Mouse (Mus musculus) neutrophil, adult 65 days (primary cell): Measurements from ENCODE around the gene Bsn. TPM values are rescaled to one million over a fixed set of nuclear protein-coding genes. Genes with fewer than 3 reads are reported as not detected.

Source experiments
- total RNA-seq: library from RNA; stranded (reverse); gene quantifications from 2 replicates; pipeline ENCODE4 v1.2.4, GENCODE M21; 2023

Gene Bsn
- 0.27 and 0.51 TPM in 2 replicates for total RNA-seq

DNA sequence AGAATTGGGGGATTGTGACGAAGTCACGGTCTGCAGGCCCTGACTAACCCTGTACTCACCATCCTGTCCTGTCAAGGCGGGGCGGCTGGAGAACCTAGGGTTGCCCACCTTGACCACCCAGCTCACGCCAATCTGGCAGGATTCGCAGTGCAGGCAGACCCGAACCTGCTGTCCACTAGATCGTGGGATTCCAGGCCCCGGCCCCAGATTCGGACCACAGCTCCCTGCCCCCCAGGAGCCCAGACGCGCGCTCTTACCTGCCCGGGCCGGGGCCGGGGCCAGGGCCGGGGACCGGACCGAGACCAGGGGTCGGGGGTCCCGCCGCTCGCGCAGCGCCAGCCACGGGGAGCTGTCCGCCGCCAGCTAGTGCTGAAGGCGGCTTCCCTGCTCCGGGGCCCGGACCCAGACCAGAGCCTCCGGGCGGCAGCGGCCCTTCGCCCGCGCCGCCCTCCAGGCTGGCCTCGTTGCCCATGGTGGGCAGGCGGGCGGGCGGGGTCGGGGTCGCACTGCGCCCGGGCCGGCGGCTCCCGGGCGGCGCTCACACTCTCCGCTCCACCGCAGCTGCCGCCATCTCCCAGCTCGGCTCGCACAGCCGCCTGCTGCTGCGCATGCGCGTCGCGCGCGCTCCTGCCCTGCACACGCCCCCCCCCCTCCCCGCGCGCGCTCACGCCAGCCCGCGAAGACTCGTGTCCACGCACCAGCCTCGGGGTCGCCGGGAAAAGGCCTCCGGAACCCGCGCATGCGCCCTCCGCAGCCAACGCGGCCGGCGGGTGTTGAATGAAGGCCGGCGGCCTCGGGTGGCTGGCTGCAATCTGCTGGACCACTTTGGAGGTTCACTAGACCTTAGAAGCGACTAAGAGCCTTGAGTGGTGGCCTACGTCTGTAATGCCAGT, at the start of gene Bsn:
TSS of gene Bsn (minus strand) at position 598 of the 893 bp plus-strand sequence.

DNA sequence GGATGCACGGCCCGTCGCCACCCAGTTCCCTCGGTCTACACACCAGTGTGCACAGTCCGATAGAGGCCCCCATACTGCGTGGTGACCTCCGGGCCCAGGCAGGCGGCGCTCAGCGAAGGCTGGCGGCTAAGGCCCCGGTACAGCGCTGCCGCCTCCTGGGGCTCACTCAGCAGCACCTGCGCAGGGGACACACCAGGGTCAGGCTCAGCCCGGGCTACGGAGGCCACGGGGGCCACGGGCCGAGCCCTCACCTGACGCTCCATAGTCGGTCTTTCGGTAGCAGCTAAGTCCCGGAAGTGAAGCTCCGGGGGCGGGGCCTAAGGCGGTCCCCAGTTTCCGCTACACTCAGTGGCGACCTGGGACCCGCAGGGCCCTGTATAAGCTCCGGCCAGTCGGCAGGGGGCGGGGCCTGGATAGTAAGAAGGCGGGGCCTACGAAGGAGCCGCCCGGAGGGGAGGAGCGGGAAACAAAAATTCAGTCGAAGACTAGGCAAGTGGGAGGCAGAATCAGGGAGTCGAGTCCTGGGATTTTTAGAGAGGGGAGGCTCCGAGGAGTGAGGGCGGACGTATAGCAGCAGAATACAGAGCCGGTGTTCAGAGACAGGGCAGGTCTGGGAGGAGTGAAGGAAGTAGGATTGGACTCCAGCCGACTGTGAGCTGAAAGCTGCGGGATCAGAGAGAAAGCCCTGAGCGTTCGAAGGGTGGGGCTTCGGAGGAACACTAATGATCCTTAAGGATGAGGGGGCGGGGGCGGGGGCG, 95.8 kb downstream of the Bsn start, which contains the start of gene Apeh:
TSS of gene Apeh (minus strand) at position 423 of the 758 bp plus-strand sequence.

DNA sequence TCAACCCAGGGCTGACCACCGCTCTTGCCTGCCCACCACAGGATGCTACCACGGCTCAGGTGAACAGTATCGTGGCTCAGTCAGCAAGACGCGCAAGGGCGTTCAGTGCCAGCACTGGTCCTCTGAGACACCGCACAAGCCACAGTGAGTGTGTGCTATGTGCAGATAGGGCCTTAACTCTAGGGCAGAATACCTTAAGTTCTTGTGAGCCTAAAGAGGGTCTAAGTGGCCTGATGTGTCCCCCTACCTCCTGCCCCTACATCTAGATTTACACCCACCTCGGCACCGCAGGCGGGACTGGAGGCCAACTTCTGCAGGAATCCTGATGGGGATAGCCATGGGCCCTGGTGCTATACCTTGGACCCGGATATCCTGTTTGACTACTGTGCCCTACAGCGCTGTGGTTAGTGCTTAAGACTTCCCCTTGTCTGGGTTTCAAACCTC, 107.2 kb downstream of the Bsn start, which contains the start of gene Rnf123:
TSS of gene Rnf123 (minus strand) at position 359 of the 444 bp plus-strand sequence.

DNA sequence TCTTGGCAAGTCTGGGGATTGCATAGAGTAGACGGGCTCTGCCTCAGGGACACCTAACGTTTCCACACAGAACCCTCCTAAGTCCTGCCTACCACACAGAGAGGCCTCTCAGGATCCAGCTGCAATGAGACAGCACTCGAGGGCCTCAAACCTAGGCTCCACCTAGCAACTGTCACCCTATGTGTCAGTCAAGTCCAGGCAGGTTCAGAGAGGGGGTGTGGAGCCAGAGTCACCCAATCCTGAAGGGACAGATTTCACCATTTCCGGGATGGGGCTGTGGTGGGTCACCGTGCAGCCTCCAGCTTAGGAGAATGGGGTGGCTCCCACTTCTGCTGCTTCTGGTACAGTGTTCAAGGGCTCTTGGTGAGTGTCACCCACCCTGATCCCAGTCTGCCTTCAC, 110.0 kb downstream of the Bsn start, which contains the start of gene Mst1:
TSS of gene Mst1 (plus strand) at position 269 of the 400 bp plus-strand sequence.

DNA sequence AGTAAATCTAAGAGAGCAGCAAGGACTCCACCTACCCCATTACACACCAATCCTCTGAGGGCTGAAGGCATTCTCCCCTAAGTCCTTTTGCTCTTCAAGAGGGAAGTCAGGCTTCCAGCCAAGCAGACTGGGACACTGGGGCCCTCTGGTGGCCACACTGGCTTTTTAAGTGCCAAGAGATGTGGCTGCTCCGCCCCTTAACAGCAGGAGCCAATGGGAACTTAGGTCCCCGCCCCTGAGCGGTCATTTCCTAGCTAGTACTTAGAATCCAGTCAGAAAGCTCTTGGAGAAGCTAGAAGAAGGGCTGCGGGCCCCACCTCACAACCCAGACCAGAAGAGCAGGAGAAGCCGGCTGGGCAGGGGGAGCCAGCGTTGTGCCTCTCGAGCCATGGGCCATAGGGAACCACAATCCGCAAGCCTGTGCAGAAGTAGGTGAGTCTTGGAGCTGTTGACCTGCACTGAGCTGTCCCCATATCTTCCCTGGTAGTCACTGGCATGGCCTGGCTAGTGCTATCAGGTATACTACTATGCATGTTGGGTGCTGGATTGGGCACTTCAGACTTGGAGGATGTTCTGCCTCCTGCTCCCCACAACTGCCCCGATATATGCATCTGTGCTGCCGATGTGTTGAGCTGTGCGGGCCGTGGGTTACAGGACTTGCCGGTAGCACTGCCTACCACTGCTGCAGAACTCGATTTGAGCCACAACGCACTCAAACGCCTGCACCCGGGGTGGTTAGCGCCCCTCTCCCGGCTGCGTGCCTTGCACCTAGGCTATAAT, 137.1 kb downstream of the Bsn start, which contains the start of gene Amigo3:
TSS of gene Amigo3 (plus strand) at position 275 of the 780 bp plus-strand sequence.

DNA sequence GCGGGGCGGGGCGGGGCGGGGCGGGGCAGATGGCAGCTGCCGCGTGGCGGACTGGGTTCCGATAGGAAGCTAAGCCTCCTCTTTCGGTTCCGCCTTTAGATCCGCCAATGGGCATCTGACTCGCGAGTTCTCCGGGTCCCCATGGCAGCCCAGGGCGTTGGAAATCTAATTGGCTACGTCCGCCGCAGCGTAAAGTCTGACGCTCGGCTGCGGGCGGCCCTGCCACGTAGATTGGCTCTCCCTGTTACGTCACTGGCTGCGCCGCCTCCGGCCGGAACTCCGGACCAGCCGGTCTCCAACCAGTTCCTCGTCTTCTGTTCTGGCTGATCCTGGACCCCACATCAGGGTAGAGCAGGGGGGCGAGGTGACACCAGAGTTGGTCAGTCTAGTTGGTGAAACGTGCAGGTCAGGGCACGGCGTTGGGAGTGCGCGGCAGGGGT, 141.1 kb downstream of the Bsn start, which contains the start of gene Gmppb:
TSS of gene Gmppb (plus strand) at position 227 of the 440 bp plus-strand sequence.

Other genes with a start within 250 kb of the Bsn start
- 19.4 and 24.4 TPM in 2 replicates for gene Traip, start 240.2 kb downstream of the Bsn start, total RNA-seq
- 71.8 and 86.9 TPM in 2 replicates for gene Uba7, start 214.9 kb downstream of the Bsn start, total RNA-seq
- 0.41 TPM in 1 of 2 replicates, not detected in the other for gene Gm20661, start 207.3 kb downstream of the Bsn start, total RNA-seq
- gene Inka1, start 204.5 kb downstream of the Bsn start, total RNA-seq = 1.6 and 1.9 TPM in 2 replicates
- gene Cdhr4, start 197.9 kb downstream of the Bsn start, total RNA-seq = not detected in 2 replicates
- not detected in 2 replicates for gene Gm20662, start 194.0 kb downstream of the Bsn start, total RNA-seq
- gene Ip6k1, start 187.9 kb downstream of the Bsn start, total RNA-seq = 111 and 125 TPM in 2 replicates
- gene Gmppb, start 141.1 kb downstream of the Bsn start, total RNA-seq = 22.0 and 22.4 TPM in 2 replicates
- 4.5 and 5.6 TPM in 2 replicates for gene Amigo3, start 137.2 kb downstream of the Bsn start, total RNA-seq
- gene Mst1, start 109.9 kb downstream of the Bsn start, total RNA-seq = not detected in 2 replicates
- gene Rnf123, start 107.0 kb downstream of the Bsn start, total RNA-seq = 40.6 and 40.9 TPM in 2 replicates
- gene Apeh, start 95.8 kb downstream of the Bsn start, total RNA-seq = 42.5 and 52.9 TPM in 2 replicates
- gene Dag1, start 73.6 kb upstream of the Bsn start, total RNA-seq = 4.5 and 4.8 TPM in 2 replicates
- gene Nicn1, start 100.0 kb upstream of the Bsn start, total RNA-seq = 0.75 and 1.5 TPM in 2 replicates
- gene Amt, start 106.5 kb upstream of the Bsn start, total RNA-seq = not detected in 2 replicates
- 447 and 476 TPM in 2 replicates for gene Rhoa, start 115.7 kb upstream of the Bsn start, total RNA-seq
- gene Tcta, start 115.8 kb upstream of the Bsn start, total RNA-seq = 10.6 and 11.2 TPM in 2 replicates
- 1,218 and 1,262 TPM in 2 replicates for gene Gpx1, start 148.5 kb upstream of the Bsn start, total RNA-seq
- 127 and 168 TPM in 2 replicates for gene Usp4, start 157.5 kb upstream of the Bsn start, total RNA-seq
- 1.1 and 1.5 TPM in 2 replicates for gene 1700102P08Rik, start 202.4 kb upstream of the Bsn start, total RNA-seq
- gene Ccdc36, start 238.1 kb upstream of the Bsn start, total RNA-seq = not detected in 2 replicates
- gene BC048562, start 246.1 kb upstream of the Bsn start, total RNA-seq = not detected in 2 replicates